Mouse (Mus musculus) cerebral cortex, adult 2 months (tissue): ENCODE data around the gene Heatr6.

Experiments
- WGBS: fragments of 180-500 bp; shearing (Covaris S2); methylation state at CpG from one replicate; pipeline ENCODE4 v1.1.7; 2018; 5-methylcytosine and 5-hydroxymethylcytosine counted together

The Heatr6 gene

GRCm38 (mm10) chr11:83753581-83754181 is at the start of gene Heatr6:
TSS of gene Heatr6 (plus strand) at chr11:83753696.
- under 1% methylated on average over 47 of the region's 47 CpGs for WGBS

DNA sequence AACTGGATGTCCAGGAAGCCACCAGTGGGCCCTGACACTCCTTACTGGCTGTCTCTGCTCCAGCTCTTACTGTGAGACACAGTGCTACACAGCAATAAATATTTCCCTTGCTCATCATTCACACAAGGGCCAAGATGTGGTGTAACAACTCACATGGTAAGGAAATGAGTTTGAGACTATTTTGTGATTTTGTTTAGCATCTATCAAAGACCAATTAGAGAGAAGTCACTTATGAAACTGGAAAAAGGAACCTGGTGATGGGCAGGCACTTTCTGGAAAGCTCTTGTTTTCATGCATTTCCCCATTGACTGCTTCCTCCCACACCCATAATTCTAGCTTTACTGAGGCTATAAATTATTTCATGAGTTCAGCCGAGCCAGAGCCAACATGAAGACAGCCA is 49.8 kb upstream of the Heatr6 start, which contains the start of gene Wfdc17:
Wfdc17 (plus strand) TSS at position 287 of the 400 bp plus-strand sequence.
- 57% methylated on average over 1 of the region's 1 CpGs for WGBS

GRCm38 (mm10) chr11:83708715-83709114 is 44.8 kb upstream of the Heatr6 start, which contains the start of gene Wfdc18:
TSS of gene Wfdc18 (plus strand) at chr11:83709015.
- 54% methylated on average over 4 of the region's 4 CpGs for WGBS

DNA sequence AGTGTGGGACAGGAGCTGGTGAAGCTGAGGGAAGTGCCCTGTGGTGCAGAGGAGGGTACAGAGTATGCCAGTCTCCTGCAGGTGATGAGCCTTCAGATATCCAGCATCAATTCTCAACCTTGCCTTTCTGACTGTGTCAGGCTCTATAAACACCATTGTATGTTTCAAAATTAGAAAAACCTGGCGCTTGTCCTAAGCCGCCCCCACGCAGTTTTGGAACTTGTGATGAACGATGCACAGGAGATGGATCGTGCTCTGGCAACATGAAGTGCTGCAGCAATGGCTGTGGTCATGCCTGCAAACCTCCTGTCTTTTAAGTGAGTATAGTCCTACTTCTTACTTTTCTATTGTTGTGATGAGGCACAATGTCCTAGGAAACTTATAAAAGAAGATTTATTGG is 43.8 kb upstream of the Heatr6 start:
- WGBS, result 63% methylated on average over 5 of the region's 5 CpGs

DNA sequence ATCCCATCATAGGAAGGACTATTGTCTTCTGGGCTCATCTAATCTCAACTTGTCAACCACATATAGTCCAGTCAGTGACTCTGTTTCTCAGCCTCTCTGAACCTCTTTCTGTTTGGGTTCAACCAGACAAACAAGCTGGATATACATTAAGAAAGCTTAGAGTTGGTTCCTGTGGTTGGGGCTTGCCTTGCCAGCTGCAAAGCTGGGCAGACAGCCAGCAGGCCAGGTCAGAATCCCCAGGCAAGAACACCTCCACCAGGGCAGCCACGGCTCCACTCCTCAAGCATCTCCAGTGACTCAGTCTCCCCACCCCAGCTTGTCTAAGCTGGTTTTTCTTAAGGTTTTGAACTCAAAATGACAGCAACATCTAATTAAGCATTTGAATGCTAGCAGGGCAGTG is 40.8 kb upstream of the Heatr6 start:
- WGBS, result 76% methylated on average over 1 of the region's 1 CpGs

DNA sequence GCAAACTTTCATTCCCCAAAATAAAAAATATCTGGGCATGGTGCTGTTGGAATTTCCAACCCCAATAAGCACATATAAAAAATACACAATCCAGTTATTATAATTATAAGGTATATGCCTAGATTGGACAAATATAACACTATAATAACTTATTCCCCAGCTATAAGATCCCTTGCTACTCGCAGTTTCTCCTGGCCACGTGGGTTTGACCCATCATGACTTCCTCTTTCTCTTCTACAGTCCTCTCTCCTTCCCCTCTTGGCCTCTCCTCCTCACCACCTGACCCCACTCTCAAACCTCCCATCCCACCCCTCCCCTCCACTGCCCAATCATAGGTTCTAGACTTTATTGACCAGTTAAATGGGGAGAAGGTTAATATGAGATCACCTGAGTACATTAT is 39.6 kb upstream of the Heatr6 start:
- WGBS, result 76% methylated on average over 2 of the region's 2 CpGs

DNA sequence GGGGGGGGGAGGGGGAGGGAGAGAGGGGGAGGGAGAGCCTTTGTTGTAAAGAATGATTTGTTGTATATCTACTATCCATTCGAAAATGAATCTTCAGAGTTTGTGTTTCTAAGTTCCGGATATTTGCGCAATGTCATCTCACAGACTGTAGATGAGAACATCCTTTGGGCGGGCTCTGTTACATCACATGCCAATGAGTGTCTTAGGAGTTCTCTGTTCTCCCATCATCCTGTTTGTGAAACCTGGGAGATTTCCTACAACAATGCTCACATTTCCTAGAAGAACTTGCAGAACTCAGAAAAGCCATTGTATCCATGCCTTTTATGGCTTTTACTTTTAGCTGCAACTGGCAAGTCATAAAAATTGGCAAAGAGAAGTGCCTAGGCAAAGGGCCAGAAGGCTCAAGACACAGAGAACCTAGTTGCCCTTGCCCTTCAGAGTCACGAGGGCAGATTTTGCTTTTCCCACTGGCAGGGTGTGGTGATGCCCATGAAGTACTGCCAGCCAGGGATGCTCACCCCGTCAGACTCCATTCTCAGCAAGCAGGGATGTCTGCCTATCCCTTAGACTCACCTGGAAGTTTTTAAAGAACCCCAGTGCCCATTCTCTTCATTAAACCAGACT is 36.3 kb upstream of the Heatr6 start:
- 82% methylated on average over 6 of the region's 6 CpGs for WGBS

DNA sequence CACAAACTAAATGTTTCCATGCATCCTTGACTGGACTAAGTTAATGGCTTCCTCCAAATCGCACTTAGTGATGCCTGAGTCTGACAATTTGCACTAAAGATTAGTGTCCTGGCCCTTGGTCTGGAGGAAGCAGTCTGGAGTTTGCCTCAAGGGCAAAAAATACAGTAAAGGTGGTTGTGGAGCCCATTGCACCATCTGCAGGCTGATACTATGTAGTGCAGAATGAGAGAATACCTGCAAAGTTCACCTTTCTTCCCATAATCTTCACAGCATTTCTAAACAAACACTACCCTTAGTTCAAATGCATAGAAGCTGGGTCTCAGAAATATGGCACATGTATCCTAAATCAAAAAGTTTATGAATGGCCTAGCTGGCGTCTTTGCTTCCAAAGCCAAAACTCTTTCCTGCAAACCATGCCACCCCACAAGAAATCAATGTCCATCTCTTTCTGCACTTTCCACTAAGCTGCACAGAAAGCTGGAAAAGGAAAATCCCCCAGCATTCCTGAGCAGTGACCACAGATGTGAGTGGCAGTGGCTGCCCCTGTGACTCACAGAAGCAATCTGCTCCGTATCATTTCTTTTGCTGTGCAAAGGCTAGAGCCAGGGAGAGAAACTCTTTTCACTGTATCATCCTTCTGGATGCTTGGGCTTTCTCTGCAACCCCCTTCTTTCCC is 24.6 kb upstream of the Heatr6 start:
- 74% methylated on average over 3 of the region's 3 CpGs for WGBS

GRCm38 (mm10) chr11:83731116-83731515 is 22.4 kb upstream of the Heatr6 start:
- whole genome bisulfite sequencing, result 97% methylated on average over 1 of the region's 1 CpGs

GRCm38 (mm10) chr11:83733071-83733640 is 20.3 kb upstream of the Heatr6 start:
- 74% methylated on average over 5 of the region's 5 CpGs for WGBS

DNA sequence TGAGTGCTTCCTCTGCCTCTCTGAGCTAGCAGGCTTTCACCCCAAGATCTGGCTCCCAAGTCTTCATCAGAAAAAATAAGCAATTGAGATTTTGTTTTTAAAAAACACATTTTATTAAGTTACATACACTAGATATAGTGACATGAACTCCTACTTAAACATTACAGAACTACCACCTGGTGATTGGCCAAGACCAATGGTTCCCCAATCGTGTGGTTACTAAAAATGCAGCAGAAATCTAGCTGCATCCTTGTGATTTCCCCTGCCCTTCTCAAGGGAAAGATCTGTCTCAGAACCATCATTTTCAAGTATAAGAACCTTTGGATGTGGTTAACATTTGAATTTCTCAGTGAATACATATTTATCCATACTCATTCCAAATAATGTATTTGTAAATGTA is 19.3 kb upstream of the Heatr6 start:
- WGBS, result 85% methylated on average over 1 of the region's 1 CpGs

DNA sequence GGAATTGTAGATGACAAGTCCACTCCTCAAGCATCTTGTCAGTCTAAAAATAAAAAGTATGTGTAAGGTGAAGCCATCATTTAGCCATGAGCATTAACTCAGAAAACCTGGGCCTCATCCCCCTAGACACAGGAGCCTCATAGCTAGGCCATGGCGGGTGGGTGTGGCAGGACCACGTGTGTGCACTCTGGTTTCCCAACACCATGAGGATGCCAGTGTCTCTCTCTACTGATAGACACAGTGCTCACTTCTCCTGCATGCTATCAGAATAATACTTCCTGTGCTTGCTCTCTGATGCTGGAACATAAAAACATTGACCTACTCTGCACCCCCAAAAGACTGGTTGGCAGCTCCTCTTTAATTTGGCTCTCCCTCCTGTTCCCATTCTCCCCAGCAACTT is 17.6 kb upstream of the Heatr6 start:
- 68% methylated on average over 2 of the region's 2 CpGs for WGBS

DNA sequence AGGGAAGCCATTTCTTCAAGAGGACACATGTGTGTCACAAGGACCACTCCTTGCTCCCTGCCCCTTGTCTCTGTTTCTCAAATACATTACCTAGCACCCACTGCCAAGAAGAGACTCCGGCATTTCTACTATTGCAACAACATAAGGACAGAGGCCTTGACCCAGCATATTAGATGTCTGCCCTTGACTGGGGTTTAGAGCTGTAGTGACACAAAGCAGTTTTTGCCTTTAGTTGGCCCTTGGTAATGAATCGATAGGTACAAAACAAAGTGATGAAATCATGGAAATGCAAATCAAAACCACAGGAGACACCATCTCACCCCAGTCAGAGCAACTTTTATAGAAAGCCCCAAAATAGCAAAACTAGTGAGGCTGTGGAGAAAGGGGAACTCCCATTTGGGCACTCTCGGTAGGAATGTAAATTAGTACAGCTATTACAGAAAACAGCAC is 16.4 kb upstream of the Heatr6 start:
- 59% methylated on average over 3 of the region's 3 CpGs for WGBS

- 19% methylated on average over 5 of the region's 5 CpGs for WGBS
Measured at GRCm38 (mm10) chr11:83739241-83739640, 14.3 kb upstream of the Heatr6 start.

- 88% methylated on average over 4 of the region's 4 CpGs for WGBS
Measured at GRCm38 (mm10) chr11:83740443-83740991, 13.0 kb upstream of the Heatr6 start.

DNA sequence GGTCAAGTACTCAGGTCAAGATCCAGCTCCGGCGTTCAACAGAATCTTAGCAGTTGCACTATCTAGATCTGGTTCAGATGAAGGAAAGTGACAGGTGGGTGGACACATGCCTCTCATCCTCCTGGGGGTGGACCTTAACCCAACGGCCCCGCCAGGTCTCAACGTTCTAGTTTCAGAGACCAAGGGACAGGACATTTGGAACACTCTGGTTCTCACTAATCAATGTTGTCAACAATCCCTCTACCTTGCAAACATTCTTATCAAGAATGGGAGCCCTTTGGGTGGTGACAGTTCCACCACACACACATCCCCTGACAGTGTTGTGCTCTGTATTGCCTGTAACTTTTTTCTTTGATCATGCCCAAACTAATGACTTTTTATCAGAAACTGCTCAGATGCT is 11.7 kb upstream of the Heatr6 start:
- 89% methylated on average over 5 of the region's 5 CpGs for WGBS

DNA sequence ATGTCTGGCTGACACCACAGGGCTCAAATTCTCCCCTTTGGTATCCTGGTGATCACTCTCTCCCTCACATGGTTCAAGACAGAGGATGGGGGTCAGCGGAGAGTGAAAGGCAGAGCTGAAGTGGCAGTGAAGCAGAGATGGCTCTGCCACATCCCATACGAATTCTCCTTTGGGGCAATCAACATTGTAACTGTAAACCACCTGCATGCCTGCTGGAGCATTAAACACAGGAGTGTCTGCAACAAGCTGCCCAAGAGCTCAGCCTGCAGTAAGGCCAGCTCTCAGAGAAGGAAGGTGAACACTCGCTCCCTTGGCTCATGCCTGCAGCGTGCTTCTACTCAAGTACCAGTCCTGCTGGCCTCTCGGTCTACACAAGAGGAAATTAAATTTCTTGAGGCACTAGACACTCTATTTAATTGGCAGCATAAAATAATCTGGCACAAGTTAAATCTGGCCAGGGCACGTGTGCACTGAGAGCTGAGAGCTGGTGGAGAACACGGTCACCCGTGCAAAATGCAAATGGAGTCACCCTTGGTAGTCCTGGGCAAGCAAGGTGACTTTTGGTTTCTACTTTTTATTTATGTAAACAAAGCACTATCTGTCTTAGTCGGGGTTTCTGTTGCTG is 10.7 kb upstream of the Heatr6 start:
- WGBS, result 78% methylated on average over 9 of the region's 9 CpGs

DNA sequence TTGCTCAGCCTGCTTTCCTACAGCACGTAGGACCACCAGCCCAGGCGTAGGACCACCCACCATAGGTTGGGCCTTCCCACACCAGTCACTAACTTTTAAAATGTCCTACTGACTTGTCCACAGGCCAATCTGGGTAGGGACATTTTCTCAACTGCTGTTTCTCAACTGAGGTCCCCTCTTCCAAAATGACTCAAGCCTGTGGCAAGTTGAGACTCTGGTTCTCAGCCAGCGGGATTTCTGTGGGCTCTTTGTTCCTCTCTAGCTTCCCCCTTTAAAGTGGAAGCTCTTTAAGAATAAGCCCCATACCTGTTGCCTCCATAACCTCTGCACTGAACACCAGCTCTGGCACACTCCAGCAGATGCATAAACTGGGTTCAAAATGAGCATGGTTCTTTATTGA is 10.0 kb upstream of the Heatr6 start:
- 79% methylated on average over 3 of the region's 3 CpGs for WGBS

- 70% methylated on average over 4 of the region's 4 CpGs for WGBS
Measured at GRCm38 (mm10) chr11:83746152-83746551, 7.3 kb upstream of the Heatr6 start.

DNA sequence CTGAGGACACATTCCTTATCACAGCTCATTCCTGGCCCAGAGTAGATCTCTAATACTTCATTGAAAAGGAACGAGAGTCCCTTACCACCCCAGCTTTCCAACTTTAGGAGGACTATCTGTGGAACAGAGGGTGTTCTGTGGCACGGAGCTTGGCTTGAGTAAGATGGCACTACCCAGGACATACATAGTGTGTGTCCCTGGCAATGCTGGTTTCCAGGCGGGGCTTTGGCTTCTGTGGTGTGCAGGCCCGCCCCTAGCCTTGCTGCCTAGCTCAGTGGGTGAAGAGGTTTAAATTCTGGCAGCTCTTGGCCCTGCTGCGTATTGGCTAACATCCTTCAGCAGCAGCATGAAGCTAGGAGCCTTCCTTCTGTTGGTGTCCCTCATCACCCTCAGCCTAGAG is 6.8 kb upstream of the Heatr6 start, which contains the start of gene Wfdc21:
Wfdc21 (plus strand) TSS at position 260 of the 400 bp plus-strand sequence.
- 78% methylated on average over 5 of the region's 5 CpGs for WGBS

GRCm38 (mm10) chr11:83747376-83748265 is 5.9 kb upstream of the Heatr6 start:
- WGBS, result 76% methylated on average over 6 of the region's 6 CpGs
